Mouse (Mus musculus) hindbrain, embryonic 13.5 days (tissue): ENCODE results near the gene Shank1. TPM values are rescaled to one million over a fixed set of nuclear protein-coding genes. Genes with fewer than 3 reads are reported as not detected.

Source experiments
- ATAC-seq: fragments of 200-750 bp; cut with Nextera tagmentation; 2 replicates; pipeline ENCODE4 v1.8.0; 2017; ENCODE audit warnings: moderate TSS enrichment; ENCODE audit not compliant: low FRiP score
- H3K27ac ChIP-seq: fragments of 300-500 bp; sonication (generic); 2 replicates; pipeline ENCODE4 v1.5.1; 2015; ENCODE audit warnings: inconsistent platforms, mild to moderate bottlenecking, moderate library complexity
- H3K27me3 ChIP-seq: fragments of 300-500 bp; sonication (generic); 2 replicates; pipeline ENCODE4 v1.6.1; 2015; ENCODE audit warnings: mild to moderate bottlenecking, inconsistent platforms
- H3K36me3 ChIP-seq: fragments of 300-500 bp; sonication (generic); 2 replicates; pipeline ENCODE4 v1.6.1; 2015; ENCODE audit warnings: mild to moderate bottlenecking, inconsistent platforms
- H3K4me1 ChIP-seq: fragments of 300-500 bp; sonication (generic); replicated peaks from 2 replicates; pipeline ENCODE4 v1.6.1; 2015; ENCODE audit warnings: inconsistent platforms
- H3K4me2 ChIP-seq: fragments of 300-500 bp; sonication (generic); 2 replicates; pipeline ENCODE4 v1.6.1; 2015; ENCODE audit warnings: inconsistent platforms, mild to moderate bottlenecking, moderate library complexity
- H3K4me3 ChIP-seq: fragments of 300-500 bp; sonication (generic); 2 replicates; pipeline ENCODE4 v1.5.1; 2015; ENCODE audit warnings: mild to moderate bottlenecking, inconsistent platforms
- H3K9ac ChIP-seq: fragments of 300-500 bp; sonication (generic); 2 replicates; pipeline ENCODE4 v1.6.1; 2015; ENCODE audit warnings: mild to moderate bottlenecking, inconsistent platforms
- H3K9me3 ChIP-seq: fragments of 300-500 bp; sonication (generic); 2 replicates; pipeline ENCODE4 v1.6.1; 2016; ENCODE audit warnings: inconsistent platforms
- WGBS: fragments of 180-500 bp; shearing (Covaris S2); methylation state at CpG from one replicate; pipeline ENCODE4 v1.1.7; 2015; 5-methylcytosine and 5-hydroxymethylcytosine counted together
- polyA plus RNA-seq: library from polyadenylated mRNA; unstranded; fragments of >200 nt; fragmentation: Nextera tagmentation; extraction: Ambion mirVana; gene quantifications from 2 replicates; pipeline ENCODE4 v1.2.1, GENCODE M21; 2015

Gene Shank1
- 31.7 and 32.6 TPM in 2 replicates for polyA plus RNA-seq

- WGBS, result 13% methylated on average over 20 of the region's 22 CpGs
- ATAC-seq, result no peak
- peaks cover 35% of the 10 kb centered on the region for H3K4me1 ChIP-seq
- H3K4me3 ChIP-seq, result peak within 1 kb of the TSS; percentile 67
- peak within 1 kb of the TSS; percentile 89 for H3K4me2 ChIP-seq
- no peaks in the 10 kb centered on the region for H3K9me3 ChIP-seq
- H3K27ac ChIP-seq, result peak within 1 kb of the TSS; percentile 84
- peak within 1 kb of the TSS; percentile 92 for H3K9ac ChIP-seq
- 0 out of 2 replicates have a peak, but pooled peaks cover 18% of the 10 kb centered on the region for H3K27me3 ChIP-seq
- peaks cover 23% of the 10 kb centered on the region for H3K36me3 ChIP-seq
These were observed at the start of gene Shank1 for GRCm38 (mm10) chr7:44309475-44310284. Shank1 (plus strand) TSS chr7:44310253.

DNA sequence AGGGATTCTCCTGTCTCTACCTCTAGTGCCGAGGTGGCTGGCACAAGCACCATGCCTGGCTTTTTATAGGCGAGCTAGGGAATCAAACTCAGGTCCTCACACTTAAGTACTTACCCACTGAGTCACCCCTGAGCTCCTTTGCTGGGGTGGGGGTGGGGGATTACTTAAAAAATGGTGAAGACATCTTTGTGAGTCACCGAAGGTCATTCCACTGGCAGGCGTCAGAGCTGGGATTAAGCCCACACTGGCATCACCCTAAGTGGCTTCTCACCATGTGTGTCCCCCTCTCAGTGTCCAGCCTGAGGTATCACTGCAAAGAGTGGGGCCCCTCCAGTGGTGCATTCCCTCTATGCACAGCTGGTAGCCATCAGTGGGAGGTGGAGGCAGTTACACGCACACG is 49.6 kb upstream of the Shank1 start:
- H3K9me3 ChIP-seq, result no peaks in the 10 kb centered on the region
- no peak overlapping the region for H3K27ac ChIP-seq
- H3K27me3 ChIP-seq, result peaks cover 23% of the 10 kb centered on the region
- H3K4me2 ChIP-seq, result no peak overlapping the region
- peaks cover 6% of the 10 kb centered on the region for H3K4me1 ChIP-seq
- H3K36me3 ChIP-seq, result no peaks in the 10 kb centered on the region; the same call in 1 of the 2 replicates
- no peak overlapping the region for H3K4me3 ChIP-seq
- no peak overlapping the region for H3K9ac ChIP-seq
- no peak for ATAC-seq
- WGBS, result 76% methylated on average over 6 of the region's 6 CpGs

- H3K4me2 ChIP-seq, result no peak within 1 kb of the TSS
- no peak for ATAC-seq
- H3K9ac ChIP-seq, result 0 out of 2 replicates have a peak within 1 kb of the TSS, but pooled peaks have one; percentile 39
- H3K4me3 ChIP-seq, result no peak within 1 kb of the TSS
- WGBS, result 53% methylated on average over 5 of the region's 5 CpGs
- no peaks in the 10 kb centered on the region for H3K9me3 ChIP-seq
- H3K27ac ChIP-seq, result no peak within 1 kb of the TSS
- peaks cover 23% of the 10 kb centered on the region for H3K27me3 ChIP-seq
- H3K36me3 ChIP-seq, result no peaks in the 10 kb centered on the region
- peaks cover 6% of the 10 kb centered on the region for H3K4me1 ChIP-seq
These were observed 48.9 kb upstream of the Shank1 start, which contains the start of gene Gm15517 for GRCm38 (mm10) chr7:44261147-44261546. Gm15517 (plus strand) TSS chr7:44261447.

DNA sequence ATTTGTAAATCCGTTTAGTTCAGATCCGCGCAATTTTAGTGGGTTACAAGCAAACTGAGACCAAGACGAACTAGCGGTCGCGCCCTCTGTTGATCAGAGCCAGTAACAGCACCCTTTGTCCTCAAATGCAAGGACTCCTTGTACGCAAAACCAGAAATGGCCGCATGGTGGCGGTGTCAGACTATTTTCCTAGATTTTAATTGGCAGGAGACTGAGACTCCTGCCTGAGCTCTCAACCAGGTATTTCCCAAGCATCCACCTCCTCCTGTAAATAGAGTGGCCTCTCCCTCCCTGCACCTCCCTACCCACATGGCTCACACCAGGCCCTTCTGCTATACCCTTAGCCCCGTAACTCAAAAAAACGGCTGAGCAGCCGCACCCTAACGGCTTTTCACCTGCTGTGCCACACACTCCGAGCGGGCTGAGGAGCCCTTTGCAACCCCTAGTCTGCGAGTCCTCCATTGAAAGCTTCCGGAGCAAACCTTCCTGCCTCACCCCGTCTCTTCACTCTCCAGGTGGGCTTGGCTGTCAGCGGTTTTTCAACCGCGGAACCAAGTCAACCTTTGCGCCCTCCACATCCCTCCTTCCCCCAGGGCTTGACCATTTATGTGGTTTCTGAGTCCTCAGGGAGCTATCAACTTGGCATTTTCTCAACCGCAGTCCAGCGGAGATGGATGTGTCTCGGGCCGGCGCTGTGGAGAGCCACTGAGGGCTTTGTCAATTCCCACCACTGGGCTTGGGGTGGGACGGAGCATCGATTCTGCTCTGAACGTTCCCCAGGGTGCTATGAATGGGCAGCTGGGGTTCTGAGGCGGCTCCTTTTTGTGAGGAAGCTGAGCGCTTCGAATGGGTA is 47.0 kb upstream of the Shank1 start:
- 1% methylated on average over 34 of the region's 34 CpGs for WGBS
- H3K9ac ChIP-seq, result peak overlapping the region; percentile 71
- no peaks in the 10 kb centered on the region for H3K9me3 ChIP-seq
- H3K4me1 ChIP-seq, result peaks cover 6% of the 10 kb centered on the region
- peak; percentile 88 for ATAC-seq
- peaks cover 36% of the 10 kb centered on the region for H3K27me3 ChIP-seq
- H3K27ac ChIP-seq, result peak overlapping the region; percentile 86
- peak overlapping the region; percentile 65 for H3K4me2 ChIP-seq
- H3K36me3 ChIP-seq, result no peaks in the 10 kb centered on the region
- peak overlapping the region; percentile 37 for H3K4me3 ChIP-seq

DNA sequence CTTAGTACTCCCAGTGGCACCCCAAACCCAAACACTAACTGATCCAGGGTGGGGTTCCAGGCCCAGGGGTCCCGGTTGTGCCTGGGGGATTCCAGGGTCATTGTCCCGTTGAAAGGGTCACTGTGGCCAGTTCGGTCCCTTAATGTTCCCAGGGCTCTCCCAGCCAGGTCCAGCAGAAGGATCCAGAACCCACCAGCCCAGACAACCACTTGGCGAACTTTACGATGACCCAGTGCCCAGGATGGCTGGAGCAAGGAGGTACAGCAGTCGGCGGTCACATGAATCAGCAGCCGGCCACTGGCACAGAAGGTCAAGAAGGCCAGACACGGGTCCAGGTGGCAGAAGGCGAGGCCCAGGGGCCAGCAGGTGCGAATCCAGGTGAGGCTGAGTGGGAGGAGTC is 41.9 kb upstream of the Shank1 start:
- no peaks in the 10 kb centered on the region for H3K9me3 ChIP-seq
- 83% methylated on average over 11 of the region's 11 CpGs for WGBS
- H3K9ac ChIP-seq, result 0 out of 2 replicates have a peak overlapping the region, but pooled peaks have one; percentile 19
- H3K4me2 ChIP-seq, result no peak overlapping the region
- no peaks in the 10 kb centered on the region for H3K36me3 ChIP-seq
- H3K4me3 ChIP-seq, result no peak overlapping the region
- H3K4me1 ChIP-seq, result peaks cover 4% of the 10 kb centered on the region
- no peak for ATAC-seq
- no peak overlapping the region for H3K27ac ChIP-seq
- peaks cover 44% of the 10 kb centered on the region for H3K27me3 ChIP-seq

DNA sequence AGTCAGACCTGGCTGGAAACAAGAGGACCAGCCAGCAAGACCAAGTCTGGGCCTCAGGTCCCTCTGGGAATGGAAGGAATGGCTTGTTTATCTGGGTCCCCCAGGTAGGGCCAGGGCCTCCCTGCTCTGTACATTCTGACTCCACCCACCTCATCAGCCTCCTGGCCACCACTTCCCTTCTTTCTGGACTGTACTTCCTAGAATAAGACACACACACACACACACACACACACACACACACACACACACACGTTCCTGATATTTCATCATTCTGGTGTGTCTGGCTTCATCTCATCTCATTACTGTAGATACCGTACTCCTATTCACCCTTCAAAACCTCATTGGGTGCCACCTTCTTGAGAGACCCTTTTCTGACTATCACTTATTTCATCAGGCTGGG is 40.7 kb upstream of the Shank1 start:
- Histone ChIP-seq H3K27ac (no peak overlapping the region), H3K4me3 (no peak overlapping the region), H3K4me2 (no peak overlapping the region), H3K27me3 (peaks cover 52% of the 10 kb centered on the region), H3K9ac (no peak overlapping the region), H3K4me1 (no peaks in the 10 kb centered on the region), H3K9me3 (no peaks in the 10 kb centered on the region), H3K36me3 (no peaks in the 10 kb centered on the region)
- 95% methylated on average over 2 of the region's 2 CpGs for WGBS
- ATAC-seq, result no peak

- Histone ChIP-seq H3K9me3 (no peaks in the 10 kb centered on the region), H3K27ac (no peak overlapping the region), H3K27me3 (peaks cover 50% of the 10 kb centered on the region), H3K9ac (no peak overlapping the region), H3K4me3 (no peak overlapping the region), H3K36me3 (no peaks in the 10 kb centered on the region), H3K4me1 (no peaks in the 10 kb centered on the region), H3K4me2 (no peak overlapping the region)
- no peak for ATAC-seq
- WGBS, result 69% methylated on average over 2 of the region's 2 CpGs
These were observed 38.7 kb upstream of the Shank1 start for GRCm38 (mm10) chr7:44271309-44271708.

GRCm38 (mm10) chr7:44272546-44272945 is 37.5 kb upstream of the Shank1 start:
- Histone ChIP-seq H3K9ac (no peak overlapping the region; the same call in 1 of the 2 replicates), H3K4me1 (no peaks in the 10 kb centered on the region), H3K36me3 (no peaks in the 10 kb centered on the region), H3K4me3 (no peak overlapping the region), H3K27ac (no peak overlapping the region), H3K27me3 (peaks cover 41% of the 10 kb centered on the region), H3K4me2 (no peak overlapping the region), H3K9me3 (no peaks in the 10 kb centered on the region)
- no peak for ATAC-seq
- WGBS, result 90% methylated on average over 7 of the region's 7 CpGs

GRCm38 (mm10) chr7:44273446-44273845 is 36.6 kb upstream of the Shank1 start:
- no peaks in the 10 kb centered on the region for H3K36me3 ChIP-seq
- no peaks in the 10 kb centered on the region for H3K4me1 ChIP-seq
- H3K9ac ChIP-seq, result no peak overlapping the region
- H3K4me2 ChIP-seq, result no peak overlapping the region
- H3K27ac ChIP-seq, result no peak overlapping the region
- 48% methylated on average over 7 of the region's 7 CpGs for WGBS
- peaks cover 32% of the 10 kb centered on the region for H3K27me3 ChIP-seq
- H3K9me3 ChIP-seq, result no peaks in the 10 kb centered on the region
- no peak overlapping the region for H3K4me3 ChIP-seq
- ATAC-seq, result no peak

DNA sequence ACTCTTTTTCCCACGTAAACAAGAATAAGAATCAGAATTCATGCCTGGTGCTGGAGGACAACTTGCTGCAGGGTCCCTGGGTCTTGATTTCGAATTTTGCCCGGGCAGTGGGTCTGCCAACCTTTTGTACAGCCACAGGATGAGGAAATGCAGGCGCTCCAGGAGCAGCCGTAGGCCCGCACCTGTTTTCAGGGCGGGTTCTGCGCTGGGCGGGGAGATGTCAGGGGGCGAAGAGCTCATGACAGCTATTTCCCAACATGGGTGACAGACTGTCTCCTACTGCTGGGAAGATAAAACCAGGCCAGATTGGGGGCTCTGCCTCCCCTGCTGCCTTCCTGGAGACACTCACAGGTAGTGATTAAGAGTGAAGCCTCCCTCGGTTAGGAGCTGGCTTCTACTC is 36.0 kb upstream of the Shank1 start:
- Histone ChIP-seq H3K4me3 (no peak overlapping the region), H3K9me3 (no peaks in the 10 kb centered on the region), H3K27me3 (peaks cover 25% of the 10 kb centered on the region), H3K9ac (no peak overlapping the region), H3K27ac (no peak overlapping the region), H3K36me3 (no peaks in the 10 kb centered on the region), H3K4me1 (no peaks in the 10 kb centered on the region), H3K4me2 (no peak overlapping the region)
- 35% methylated on average over 11 of the region's 11 CpGs for WGBS
- ATAC-seq, result no peak

DNA sequence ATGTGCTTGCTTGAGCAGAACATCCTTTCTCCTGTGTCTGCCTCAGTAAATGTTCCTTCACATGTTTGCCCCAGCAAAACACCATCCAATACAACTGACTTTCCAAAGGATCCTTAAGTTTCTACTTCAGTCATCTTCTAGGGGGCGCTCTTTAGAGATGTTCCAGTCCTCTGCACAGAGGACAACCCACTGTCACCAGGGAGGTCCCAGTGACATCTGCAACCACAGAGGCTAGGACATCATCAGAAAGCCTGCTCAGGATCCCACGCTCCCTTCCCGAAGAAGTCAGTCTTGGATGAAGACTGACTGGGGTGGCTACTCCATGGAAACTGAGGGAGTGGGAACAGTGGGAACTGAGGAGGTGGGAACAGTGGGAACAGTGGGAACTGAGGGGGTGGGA is 34.5 kb upstream of the Shank1 start:
- no peak overlapping the region for H3K4me2 ChIP-seq
- ATAC-seq, result no peak
- no peak overlapping the region for H3K27ac ChIP-seq
- H3K27me3 ChIP-seq, result peaks cover 21% of the 10 kb centered on the region
- H3K4me3 ChIP-seq, result no peak overlapping the region
- H3K36me3 ChIP-seq, result no peaks in the 10 kb centered on the region
- no peak overlapping the region for H3K9ac ChIP-seq
- WGBS, result 79% methylated on average over 3 of the region's 3 CpGs
- H3K9me3 ChIP-seq, result no peaks in the 10 kb centered on the region
- no peaks in the 10 kb centered on the region for H3K4me1 ChIP-seq

DNA sequence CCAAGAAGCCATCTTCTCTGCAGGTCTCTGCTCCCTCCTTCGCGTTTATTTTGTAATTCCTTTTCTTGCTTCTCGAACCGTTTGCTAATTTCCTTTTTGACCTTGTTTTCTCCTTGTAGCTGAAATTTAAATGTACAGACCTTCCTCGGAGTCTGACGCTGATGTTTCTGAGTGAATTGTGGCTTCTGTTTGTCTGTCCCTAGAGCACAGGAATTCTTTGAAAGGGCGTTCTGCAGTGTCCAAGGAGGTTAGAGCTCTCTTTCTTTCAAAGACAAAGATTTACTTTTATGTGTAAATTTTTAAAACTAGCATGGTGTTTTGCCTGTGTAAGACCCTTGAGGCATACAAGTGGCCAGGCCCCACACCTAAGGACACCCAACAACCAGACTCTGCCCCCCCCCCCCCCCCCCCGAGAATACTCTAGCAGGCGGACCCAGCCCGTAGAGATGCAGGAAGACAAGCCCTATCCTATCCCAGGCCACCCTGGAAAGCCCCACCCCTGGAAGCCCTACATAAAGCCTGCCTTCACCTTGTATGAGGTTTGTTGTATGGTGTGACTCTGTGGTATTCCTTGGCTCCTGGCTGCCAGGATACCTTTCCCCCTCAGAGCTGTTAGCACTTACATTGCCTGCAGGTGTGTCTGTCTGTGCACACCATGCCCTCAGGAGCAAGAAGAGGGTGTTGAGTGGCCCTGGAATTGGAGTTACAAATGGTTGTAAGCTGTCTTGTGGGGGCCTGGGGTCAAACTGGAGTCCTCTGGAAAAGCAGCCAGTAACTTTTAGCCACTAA is 33.4 kb upstream of the Shank1 start:
- peaks cover 21% of the 10 kb centered on the region for H3K27me3 ChIP-seq
- H3K9me3 ChIP-seq, result no peaks in the 10 kb centered on the region
- no peak overlapping the region for H3K4me3 ChIP-seq
- no peak overlapping the region for H3K9ac ChIP-seq
- H3K36me3 ChIP-seq, result no peaks in the 10 kb centered on the region
- 65% methylated on average over 10 of the region's 10 CpGs for WGBS
- H3K27ac ChIP-seq, result no peak overlapping the region
- 0 out of 2 replicates have a peak, but pooled peaks cover 3% of the 10 kb centered on the region for H3K4me1 ChIP-seq
- ATAC-seq, result no peak
- H3K4me2 ChIP-seq, result no peak overlapping the region
